Mouse (Mus musculus): ENCODE data around the gene Trib2. TPM values are rescaled to one million over a fixed set of nuclear protein-coding genes. Genes with fewer than 3 reads are reported as not detected.

Trib2 gene
- total RNA-seq, 2 experiments from 2014 or later, result 43.0 to 49.3 TPM

DNA sequence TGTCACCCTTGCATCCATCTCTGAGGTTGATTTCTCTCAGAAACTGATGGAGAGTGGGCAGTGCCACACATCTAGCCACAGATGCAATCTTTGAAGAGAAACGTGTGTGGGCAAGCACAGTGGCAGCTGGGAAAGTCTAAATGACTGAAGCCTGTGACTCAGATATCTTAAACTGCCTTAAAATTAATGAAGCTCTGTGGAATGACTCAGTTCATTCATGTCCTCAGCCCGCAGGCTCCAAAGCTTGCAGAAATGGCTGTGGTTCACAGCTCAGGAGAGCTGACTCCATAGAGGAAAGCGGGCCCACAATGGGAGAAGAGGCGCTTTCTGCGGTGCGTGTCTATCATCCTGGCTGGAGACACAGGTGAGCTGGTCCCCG, 15.9 kb upstream of the Trib2 start:
- peak; percentile 34 to 52 for DNase-seq (ENCODE audit: extremely low spot score in 1 of 2, low spot score in 2 of 2)
- Histone ChIP-seq H3K4me3 (no peak overlapping the region), H3K27ac (peak overlapping the region; percentile 40; the same call in 1 of the 2 replicates)
- no peak for TF ChIP-seq CTCF (IDR thresholded peaks at IDR 0.05)
- intact Hi-C loops (cut with DNase I), result loop anchor here (1.0 to 5.0 kb wide), 3 partner anchors 70 to 312 kb away; no protein-coding TSS in a partner anchor

DNA sequence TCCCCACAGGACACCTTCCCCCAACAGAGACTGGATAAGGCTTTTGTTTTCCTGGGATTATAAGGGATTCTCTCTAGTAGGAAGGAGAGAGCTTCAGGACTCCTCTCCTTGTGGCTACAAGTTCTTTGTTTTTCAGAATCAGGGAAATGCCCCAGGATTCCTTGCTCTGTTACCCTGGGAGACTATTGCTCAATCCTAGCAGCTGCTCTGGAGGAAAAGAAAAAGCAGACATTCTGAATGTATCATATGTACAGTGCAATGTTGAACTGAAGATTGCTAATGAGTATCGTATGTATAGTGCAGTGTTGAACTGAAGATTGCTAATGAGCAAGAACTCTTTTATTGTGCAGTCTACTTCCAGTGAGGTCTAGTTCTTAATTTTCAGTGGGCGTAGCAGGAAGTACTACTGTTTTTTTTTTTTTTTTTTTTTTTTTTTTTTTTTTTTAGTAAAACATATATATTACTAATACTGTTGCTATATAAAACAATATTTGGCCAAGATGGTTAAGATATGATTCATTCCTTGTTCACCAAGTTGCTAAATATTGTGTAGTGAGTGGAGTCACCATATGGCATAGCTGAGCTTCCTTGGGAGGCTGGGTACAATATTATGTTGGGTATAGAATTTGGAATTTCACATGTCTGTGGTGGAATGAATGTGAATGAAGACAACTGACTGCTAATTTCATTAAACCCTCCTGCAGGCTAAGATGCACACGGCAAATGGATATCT, 15.4 kb upstream of the Trib2 start:
- TF ChIP-seq CTCF (IDR thresholded peaks at IDR 0.05), result no peak
- Histone ChIP-seq H3K27ac (no peak overlapping the region), H3K4me3 (no peak overlapping the region)
- intact Hi-C loops (cut with DNase I), result loop anchor here (1.0 to 5.0 kb wide), 3 partner anchors 70 to 313 kb away; no protein-coding TSS in a partner anchor
- no peak for DNase-seq (ENCODE audit: extremely low spot score in 1 of 2, low spot score in 2 of 2)

DNA sequence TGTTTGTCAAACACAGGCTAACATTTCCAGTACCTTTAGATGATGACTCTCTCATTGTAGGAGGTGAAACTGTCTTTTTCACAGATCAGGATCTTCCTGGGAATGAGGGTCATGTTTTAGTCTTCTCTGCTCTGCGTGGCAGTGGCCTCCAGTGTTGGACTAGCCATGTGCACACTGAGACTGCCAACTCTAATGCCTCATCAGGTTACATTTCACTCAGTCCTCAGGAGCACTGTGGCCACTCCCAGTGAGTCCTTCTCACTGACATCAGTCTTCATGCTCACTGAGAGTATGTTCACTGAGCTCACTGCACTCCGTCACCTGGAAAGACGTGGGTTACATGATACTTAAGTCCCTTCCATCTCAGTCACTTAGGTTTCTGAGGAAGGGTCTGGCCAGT, 14.0 kb upstream of the Trib2 start:
- no peak overlapping the region for H3K4me3 ChIP-seq
- DNase-seq (ENCODE audit: extremely low spot score in 1 of 2, low spot score in 2 of 2), result no peak
- intact Hi-C loops (cut with DNase I), result loop anchor here (5.0 kb wide), 1 partner anchor 68 kb away; no protein-coding TSS in a partner anchor
- TF ChIP-seq CTCF (IDR thresholded peaks at IDR 0.05), result no peak
- H3K27ac ChIP-seq, result no peak overlapping the region

DNA sequence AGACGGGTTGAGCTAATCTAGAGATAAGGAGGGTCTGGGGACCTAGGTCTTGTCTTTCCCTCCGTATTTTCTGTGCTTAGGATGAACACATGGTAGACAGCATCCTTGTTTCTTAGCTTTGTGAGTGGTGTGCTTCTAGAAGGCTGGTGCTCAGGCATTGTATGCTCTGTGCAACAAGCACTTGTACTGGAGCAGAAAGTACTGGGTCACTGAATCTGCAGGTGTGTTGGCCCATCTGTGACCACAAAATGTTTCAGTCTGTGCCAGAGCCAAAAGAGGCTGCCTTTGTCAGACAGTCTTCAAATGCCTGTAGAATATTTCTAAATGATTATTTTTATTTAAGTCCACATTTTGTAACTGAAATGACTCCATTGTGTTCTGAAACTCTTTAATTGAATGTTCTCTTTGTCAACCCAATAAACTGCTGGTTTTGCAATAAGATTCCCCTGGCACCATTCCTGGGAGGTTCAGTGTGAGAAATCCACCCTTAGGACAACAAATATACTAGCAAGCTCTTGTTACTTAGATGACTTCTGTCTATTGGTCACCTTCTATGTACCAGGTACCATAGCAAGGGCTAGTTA, 12.2 kb upstream of the Trib2 start:
- intact Hi-C loops (cut with DNase I), result no loop called here
- Histone ChIP-seq H3K4me3 (no peak overlapping the region), H3K27ac (no peak overlapping the region)
- DNase-seq (ENCODE audit: extremely low spot score in 1 of 2, low spot score in 2 of 2), result no peak
- TF ChIP-seq CTCF (IDR thresholded peaks at IDR 0.05), result no peak

DNA sequence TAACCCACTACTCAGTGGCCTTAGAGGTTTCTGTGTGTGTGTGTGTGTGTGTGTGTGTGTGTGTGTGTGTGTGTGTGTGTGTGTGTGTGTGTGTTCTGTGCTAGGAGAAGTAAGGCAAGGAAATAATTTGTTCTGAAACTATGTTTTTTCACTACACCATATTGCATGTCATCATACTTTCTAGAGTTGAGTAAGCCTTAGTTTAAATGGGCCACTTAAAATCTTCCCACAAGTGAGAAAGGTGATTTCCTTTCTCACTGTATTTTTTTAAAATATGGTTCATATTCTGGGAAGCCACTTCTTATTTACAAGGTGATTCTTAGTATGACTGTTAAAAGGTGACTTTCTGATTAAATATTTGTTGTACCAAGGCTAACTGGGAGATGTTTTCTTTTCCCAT, 4.3 kb upstream of the Trib2 start:
- H3K4me3 ChIP-seq, result no peak overlapping the region
- no peak for DNase-seq (ENCODE audit: extremely low spot score in 1 of 2, low spot score in 2 of 2)
- H3K27ac ChIP-seq, result no peak overlapping the region
- intact Hi-C loops (cut with DNase I), result no loop called here
- no peak for TF ChIP-seq CTCF (IDR thresholded peaks at IDR 0.05)

DNA sequence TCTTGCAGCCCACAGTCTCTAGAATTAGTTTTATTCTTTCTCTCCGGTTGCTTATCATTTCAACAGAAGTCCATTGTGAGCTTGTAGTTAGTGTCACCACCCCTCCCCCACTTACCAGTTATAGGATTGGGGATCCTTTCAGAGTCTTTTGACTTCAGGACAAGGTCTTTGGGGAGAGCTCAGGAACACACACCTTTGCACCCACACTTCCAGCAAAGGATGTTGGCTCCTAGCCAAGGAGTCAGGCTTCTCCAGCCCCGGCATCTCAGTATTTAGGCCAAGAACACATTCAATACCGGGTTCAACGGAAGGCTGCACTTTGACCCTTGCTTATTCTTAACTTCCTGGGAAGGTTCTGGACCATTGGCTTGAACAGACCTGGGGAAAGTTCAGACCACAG, 643 bp upstream of the Trib2 start:
- H3K4me3 ChIP-seq, result peak overlapping the region; percentile 71
- intact Hi-C loops (cut with DNase I), result loop anchor here (2.0 to 10.0 kb wide), 8 partner anchors 79 to 715 kb away; no protein-coding TSS in a partner anchor
- H3K27ac ChIP-seq, result peak overlapping the region; percentile 84
- peak in 1 of 2 experiments; percentile 27 for DNase-seq (ENCODE audit: extremely low spot score in 1 of 2, low spot score in 2 of 2)
- TF ChIP-seq CTCF (IDR thresholded peaks at IDR 0.05), result no peak

DNA sequence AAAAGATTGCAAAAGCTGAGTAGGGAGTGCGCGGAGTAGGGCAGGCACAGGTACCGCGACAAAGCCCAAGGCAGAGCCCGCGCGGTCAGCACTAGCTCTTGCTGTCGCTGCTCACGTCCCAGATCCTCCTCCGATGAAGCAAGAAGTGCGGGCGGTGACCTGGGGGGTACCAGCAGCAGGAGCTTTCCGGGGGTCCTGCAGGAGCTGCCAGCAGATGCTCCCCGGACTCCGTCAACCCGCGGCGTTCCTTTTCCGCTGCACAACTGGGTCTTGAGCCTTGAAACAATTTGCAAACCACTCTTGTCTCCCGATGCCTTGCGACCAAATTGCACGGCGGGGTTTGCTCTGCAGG, 492 bp downstream of the Trib2 start:
- peak overlapping the region; percentile 71 for H3K4me3 ChIP-seq
- intact Hi-C loops (cut with DNase I), result loop anchor here (2.0 to 10.0 kb wide), 8 partner anchors 81 to 717 kb away; no protein-coding TSS in a partner anchor
- DNase-seq (ENCODE audit: extremely low spot score in 1 of 2, low spot score in 2 of 2), result peak; percentile 52 to 60
- no peak for TF ChIP-seq CTCF (IDR thresholded peaks at IDR 0.05)
- H3K27ac ChIP-seq, result peak overlapping the region; percentile 93

DNA sequence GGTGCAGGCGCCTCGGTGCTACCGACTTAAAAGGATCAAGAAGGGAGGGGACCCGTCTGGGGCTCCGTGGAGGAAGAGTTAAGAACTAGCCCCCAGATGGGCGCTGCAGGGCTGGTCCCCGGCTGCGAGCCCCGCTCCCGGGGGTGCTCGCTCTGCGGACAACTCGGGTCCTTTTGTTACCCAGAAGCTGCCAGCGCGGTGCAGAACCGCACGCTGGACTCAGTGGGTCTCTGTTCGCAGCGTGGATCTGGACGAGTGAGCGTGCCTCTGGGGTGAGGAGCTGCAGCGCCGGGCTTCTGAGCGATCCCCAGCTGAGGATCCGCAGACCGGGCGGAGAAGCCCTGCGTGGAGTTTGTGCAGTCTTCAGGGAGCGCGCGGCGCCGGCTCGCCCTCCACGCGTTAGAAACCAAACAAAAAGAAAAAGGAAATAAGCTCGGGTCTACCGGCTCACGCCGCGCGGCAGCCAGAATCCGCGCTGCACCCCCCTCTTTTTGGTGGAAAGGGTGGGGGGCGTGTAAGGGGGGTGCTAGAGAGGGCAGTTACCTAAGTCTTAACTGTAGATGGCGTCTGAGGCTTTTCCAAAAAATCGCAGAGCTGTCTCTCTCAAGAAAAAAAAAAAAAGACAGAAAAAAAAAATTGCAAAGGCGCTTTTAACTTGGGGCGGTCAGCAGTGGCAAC, 1.0 kb downstream of the Trib2 start:
- Histone ChIP-seq H3K27ac (peak overlapping the region; percentile 93), H3K4me3 (peak overlapping the region; percentile 71)
- intact Hi-C loops (cut with DNase I), result loop anchor here (1.0 to 10.0 kb wide), 9 partner anchors 81 to 717 kb away; no protein-coding TSS in a partner anchor
- peak; percentile 60 for TF ChIP-seq CTCF (IDR thresholded peaks at IDR 0.05)
- DNase-seq (ENCODE audit: extremely low spot score in 1 of 2, low spot score in 2 of 2), result peak; percentile 64 to 65

DNA sequence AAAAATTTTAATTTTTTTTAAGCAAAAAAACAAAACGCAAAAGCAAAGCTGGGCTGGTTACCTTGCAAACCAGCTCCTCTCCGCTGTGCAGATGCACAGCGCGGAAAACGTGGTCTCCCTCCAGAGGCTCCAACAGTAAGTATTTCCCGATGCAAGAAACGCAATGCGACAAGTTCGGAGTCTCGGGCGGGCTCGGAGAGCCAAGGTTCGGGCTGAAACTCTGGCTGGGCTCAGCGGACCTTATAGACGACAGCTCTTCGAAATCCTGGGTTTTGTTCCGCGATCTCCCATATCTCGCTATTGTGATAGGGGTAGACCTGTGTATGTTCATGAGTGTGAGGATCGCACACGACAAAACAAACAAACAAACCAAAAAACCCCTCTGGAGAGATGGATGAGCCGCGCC, 1.5 kb downstream of the Trib2 start:
- peak overlapping the region; percentile 71 for H3K4me3 ChIP-seq
- intact Hi-C loops (cut with DNase I), result loop anchor here (1.0 to 10.0 kb wide), 3 partner anchors 162 to 694 kb away; no protein-coding TSS in a partner anchor
- peak; percentile 45 to 47 for DNase-seq (ENCODE audit: extremely low spot score in 1 of 2, low spot score in 2 of 2)
- no peak for TF ChIP-seq CTCF (IDR thresholded peaks at IDR 0.05)
- H3K27ac ChIP-seq, result peak overlapping the region; percentile 93

DNA sequence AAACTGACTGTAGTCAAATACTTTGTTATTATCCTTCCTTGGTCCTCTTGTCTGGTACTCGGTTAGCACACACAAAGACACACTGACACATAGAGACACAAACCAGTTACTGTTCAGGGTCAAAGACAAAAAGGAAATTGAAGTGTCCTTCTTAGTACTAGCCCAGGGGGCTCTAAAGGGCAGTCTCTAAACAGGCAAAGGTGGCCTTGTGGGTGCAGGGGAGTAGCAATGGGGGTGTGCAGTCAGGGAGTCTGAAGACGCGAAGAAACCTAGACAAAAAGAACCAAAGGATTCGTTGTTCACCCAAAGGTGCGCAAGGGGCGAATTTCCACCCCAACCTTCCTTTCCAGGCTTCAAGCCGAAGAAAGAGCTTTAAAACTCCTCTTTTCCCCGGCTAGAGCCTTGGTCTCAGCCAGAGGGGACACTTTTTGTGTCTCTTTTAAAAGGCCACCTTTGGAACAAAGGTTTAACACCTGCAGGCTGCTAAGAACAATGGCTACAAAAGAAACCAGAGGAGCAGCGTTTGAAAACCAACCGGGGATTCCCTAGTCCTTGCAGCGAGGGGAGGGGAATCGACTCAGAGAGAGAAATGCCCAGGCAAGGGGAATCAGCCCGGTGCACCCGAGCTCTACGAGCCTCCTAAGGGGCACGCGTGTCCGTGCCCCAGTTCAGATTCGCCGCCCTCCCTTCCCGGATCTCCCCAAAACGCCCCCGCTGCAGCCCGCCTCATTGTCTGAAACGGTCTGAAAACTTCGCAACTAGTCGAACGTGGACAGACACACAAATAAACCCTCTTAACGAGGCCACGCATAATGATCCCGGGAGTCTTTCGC, 2.3 kb downstream of the Trib2 start:
- no peak for TF ChIP-seq CTCF (IDR thresholded peaks at IDR 0.05)
- intact Hi-C loops (cut with DNase I), result loop anchor here (1.0 to 10.0 kb wide), 5 partner anchors 53 to 695 kb away; no protein-coding TSS in a partner anchor
- peak; percentile 51 to 68 for DNase-seq (ENCODE audit: extremely low spot score in 1 of 2, low spot score in 2 of 2)
- peak overlapping the region; percentile 71 for H3K4me3 ChIP-seq
- peak overlapping the region; percentile 93 for H3K27ac ChIP-seq

DNA sequence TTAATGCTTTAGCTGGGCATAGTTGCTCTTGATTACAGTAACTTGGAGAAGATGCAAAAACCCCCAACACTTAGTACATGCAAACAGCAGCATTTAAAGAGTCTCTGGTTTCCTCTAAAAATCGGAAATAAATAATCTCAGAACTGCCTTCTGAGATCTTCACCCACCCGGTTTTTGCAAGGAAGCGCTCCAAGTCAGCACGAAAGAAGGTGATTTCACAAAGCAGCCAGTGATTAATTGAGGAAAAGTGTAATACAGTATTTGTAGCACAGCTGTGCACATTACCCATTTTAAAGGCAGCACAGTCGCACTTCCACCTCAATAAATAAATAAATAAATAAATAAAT, 2.9 kb downstream of the Trib2 start:
- intact Hi-C loops (cut with DNase I), result loop anchor here (1.0 to 10.0 kb wide), 4 partner anchors 52 to 249 kb away; no protein-coding TSS in a partner anchor
- TF ChIP-seq CTCF (IDR thresholded peaks at IDR 0.05), result no peak
- peak overlapping the region; percentile 93 for H3K27ac ChIP-seq
- peak overlapping the region; percentile 71 for H3K4me3 ChIP-seq
- DNase-seq (ENCODE audit: extremely low spot score in 1 of 2, low spot score in 2 of 2), result no peak

All from left cerebral cortex, adult 2 months (tissue).